Mouse (Mus musculus) frontal cortex, postnatal 10 days (tissue): ENCODE results near the gene Vmn1r149.
"Not testable (repeated sequence)": the region's sequence is repeated elsewhere in the genome, so short reads cannot be mapped to it uniquely, and the experiment has no call there.

ENCODE experiments used
- DNase-seq, 2 experiments: peaks; one replicate each; pipeline ENCODE4 v3.0.0; 2022; ENCODE audit warnings: low spot score in 2 of 2, mixed read lengths in 1 of 2

The Vmn1r149 gene

GRCm38 (mm10) chr7:22438129-22438528 lies at the start of gene Vmn1r149:
Gene Vmn1r149 (minus strand): TSS chr7:22438229.
- not testable (repeated sequence) for DNase-seq

- DNase-seq, result not testable (repeated sequence)
Measured at GRCm38 (mm10) chr7:22463975-22464374, 25.9 kb upstream of the Vmn1r149 start, which contains the start of gene Gm10665. Gene Gm10665 (minus strand): TSS chr7:22464075.

- not testable (repeated sequence) for DNase-seq
Measured at GRCm38 (mm10) chr7:22413283-22413682, 24.7 kb downstream of the Vmn1r149 start, which contains the start of gene Vmn1r148. Gene Vmn1r148 (plus strand): TSS chr7:22413583.
